Mouse (Mus musculus) kidney, adult 8-10 months (tissue): Measurements from ENCODE around the gene Cyp46a1.

Source experiments
- DNase-seq, 2 experiments: peaks; one replicate each; pipeline ENCODE4 v3.0.0; 2022

The Cyp46a1 gene

DNA sequence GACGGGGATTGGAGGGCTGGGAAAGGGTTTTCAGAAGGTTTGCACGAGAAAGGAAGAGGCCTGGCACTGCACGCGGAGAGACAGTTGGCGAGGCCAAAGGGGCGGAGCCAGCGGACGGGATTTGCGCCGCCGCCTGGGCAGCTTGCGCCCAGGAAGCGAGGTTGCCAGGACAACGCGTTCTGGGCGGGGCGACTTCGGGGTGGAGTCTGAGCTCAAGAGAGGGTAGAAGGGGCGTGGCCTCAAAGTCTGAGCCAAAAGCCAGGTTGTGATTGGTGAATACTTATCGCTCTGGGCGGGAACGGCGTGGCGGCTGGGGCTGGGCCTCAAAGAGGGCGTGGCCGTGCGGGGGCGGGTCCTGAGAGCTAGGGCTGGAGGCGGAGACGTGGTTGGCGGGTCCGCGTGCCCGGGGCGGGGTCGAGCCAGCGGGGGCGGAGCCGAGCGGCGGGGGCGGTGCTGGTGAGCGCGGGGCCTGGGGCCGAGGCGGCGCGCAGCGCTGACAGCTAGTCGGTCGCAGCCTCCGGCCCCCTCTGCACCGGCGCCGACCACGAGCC, at the start of gene Cyp46a1:
Cyp46a1 (plus strand) TSS at position 487 of the 551 bp plus-strand sequence.
- DNase-seq = peak; percentile 99 to 100

DNA sequence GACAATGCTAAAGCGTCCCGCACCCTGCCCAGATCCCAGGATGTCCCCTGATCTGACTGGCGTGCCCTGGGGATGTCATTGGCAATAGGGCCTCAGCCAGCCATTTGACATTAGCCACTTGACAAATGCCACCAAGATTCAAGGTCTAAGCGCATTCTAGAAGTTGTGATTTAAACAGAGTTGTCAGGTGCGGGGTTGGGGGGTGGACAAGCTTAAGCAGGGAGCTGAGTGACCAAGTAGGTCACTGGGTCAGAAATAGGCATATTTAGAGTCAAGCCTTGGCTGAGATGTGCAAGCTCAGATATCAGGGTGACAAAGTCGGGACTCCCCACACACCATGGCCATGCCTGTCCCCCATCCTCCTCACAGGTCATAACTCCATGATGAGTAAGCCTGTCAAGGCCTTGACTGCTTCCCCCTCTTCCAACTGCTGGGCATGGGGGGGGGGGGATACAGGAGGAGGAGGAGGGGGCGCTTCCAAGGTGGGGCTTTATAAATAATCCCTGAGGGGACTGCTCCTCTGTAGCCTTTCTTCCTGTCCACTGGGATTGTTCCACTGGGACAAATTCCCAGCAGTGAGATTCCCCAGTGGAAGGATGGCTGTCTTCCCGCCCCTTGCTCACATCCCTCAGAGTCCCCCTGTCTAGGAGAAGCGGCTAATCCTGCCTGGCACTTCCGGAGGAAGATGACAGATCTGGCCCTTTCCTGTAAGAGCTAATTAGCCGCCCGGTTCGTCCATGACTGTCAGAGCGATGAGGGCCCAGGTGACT, 49.5 kb upstream of the Cyp46a1 start:
- DNase-seq = no peak

DNA sequence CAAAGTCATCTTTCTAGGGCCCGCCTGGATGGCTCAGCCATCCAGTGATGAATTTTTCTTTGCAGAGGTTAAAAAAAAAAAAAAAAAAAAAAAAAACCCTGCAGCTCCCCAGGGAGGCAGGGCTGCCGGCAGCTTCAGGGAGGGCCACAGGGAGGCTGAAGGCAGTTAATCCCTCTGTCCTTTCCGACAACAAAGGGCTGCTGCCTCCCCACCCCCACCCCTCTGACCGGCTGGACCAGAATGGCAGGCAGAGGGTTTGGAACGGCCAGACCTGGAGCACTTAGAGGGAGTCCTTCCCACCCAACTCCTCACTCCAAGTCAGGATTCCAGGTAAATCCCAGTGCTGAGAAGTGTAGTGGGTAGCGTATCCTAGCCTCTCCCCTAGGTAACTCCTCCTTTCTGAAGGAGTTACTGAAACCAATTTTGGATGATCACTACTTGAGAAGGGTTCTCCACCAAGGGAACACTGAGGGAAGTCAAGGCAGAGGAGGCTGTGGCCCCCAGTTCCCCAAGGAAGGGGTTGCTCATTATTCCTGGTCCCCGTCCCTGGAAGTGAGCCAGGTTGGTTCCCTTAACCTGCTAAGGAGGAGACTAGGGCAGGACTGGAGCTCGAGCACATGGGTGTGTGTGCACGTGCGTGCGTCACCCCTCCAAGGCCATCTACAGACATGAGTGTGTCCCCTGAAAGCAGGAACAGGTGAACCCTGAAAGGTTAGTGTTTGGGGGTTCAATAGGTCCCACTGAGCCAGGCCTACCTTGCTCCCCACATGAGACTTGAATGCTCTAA, 48.8 kb upstream of the Cyp46a1 start:
- DNase-seq = no peak

DNA sequence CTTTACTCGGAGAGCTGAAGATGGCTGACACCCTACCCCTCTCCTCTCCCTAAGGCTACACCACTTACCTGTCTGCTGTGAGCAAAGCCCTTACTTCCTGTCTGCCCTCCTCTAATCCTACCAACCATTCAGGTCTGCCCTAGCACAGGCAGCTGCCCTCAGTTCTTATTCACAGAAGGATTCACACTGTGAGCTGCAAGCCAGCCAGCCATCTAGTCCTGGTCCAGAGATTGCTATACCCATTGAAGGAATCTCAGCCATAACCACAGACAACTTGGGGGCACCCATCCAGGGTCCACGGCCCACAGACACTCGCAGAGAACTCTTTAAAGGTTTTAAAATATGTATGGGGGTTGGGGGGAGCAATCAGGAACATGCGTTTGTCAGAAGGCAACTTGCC, 47.8 kb upstream of the Cyp46a1 start:
- no peak for DNase-seq

DNA sequence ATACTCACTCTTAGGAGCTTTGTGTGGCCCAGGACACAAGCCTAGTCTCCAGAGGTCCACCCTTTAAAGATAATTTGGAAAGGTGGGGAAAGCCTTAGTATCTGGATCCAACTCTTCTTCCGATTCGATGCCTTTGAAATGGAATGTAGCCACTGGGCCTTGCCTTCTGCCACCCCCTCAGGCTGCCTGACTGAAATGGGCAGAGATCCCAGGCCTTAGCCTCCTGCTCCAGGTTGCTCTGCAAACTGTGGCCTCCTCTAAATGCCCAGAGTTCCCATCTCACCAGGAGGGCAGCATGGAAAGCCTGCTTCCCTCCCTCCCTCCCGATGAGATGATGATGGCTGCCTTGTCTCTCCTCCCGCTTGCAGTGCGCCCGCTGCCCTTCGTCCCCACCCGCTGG, 47.2 kb upstream of the Cyp46a1 start:
- DNase-seq = no peak

DNA sequence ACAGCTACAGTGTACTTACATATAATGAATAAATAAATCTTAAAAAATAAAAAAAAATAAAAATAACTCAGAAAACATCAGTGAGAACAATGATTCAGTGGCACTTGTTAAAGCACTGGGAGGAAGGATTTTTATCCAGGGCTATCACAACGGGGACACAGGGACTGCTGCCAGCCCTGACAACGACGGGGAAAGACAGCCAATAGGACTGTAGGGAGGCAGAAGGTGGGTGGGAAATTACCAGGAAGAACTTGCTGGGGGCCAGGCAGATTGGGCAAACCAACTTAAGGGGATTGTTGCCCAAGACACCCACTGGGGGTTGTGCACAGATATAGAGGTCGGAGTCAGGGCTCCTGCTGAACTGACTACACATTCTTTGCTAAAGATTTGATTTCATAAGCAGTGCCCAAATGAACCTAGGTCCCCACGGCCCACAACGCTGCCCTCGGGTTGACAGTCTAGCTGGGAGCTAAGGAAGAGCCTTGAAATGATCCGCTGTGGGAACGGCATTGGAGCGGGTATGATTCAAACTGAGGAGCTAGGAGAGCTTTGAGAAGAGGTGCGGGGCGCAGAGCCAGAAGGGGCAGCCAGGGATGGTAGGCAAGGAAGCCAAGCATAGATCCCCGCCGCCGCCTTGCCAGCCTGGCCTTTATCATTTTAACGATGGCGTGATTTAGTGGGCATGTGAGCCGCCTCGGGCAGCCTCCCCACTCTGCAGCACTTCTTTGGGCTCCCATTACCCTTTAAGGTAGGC, 45.9 kb upstream of the Cyp46a1 start:
- DNase-seq = no peak

DNA sequence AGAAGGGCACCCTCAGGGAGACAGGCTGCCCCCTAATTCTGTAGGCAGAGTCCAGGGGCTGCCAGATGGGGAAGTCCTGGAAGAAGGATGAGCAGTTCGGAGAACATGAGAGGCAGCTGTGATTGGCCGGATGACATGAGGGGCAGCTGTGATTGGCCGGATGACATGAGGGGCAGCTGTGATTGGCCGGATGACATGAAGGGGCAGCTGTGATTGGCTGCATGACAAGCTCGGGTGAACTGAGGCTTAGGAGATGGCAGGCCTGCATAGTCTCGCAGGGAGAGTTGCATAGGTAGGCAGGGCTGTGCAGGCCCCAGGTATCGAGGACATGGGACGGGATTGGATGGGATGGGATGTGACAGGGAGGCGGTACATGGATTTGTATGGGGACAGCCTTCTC, 41.8 kb upstream of the Cyp46a1 start:
- DNase-seq = no peak

DNA sequence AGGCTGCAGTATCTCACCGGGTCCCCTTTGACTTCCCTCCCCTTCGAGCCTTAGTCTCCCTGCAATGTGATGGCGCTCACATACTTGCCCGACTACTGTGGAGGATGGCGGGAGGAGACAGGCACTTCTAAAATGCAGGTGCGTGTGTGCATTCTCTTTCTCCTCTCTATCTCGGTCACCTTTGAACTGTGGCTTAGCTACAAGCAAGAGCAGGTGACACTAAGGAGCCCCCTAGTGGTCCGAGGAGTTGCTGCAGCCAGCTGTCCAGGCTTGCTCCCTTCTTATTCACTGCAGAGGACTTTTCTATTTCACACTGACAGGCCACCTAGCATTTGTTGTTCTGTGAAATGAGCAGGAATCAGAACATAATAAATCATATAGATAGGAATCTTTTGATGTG, 41.2 kb upstream of the Cyp46a1 start:
- DNase-seq = peak; percentile 65 to 84

DNA sequence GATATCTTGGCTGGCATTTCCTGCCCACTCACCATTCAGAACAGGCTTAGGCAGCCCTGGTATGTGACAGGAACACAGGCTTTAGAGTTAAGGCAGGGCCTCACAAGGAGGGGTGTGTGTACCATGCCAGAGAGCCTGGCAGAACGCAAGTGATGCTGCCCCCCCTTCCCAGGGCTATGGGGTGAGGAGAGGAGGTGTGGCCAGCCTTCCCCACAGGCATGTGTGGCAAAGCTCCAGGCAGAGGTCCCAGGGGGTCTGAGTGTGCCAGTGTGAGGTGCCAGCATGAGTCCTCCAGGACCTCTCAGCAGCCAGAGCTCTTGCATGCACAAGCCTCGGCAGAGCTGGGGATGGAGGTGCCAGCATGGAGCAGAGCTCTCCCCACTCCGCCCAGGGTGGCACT, 39.6 kb upstream of the Cyp46a1 start:
- DNase-seq = no peak

DNA sequence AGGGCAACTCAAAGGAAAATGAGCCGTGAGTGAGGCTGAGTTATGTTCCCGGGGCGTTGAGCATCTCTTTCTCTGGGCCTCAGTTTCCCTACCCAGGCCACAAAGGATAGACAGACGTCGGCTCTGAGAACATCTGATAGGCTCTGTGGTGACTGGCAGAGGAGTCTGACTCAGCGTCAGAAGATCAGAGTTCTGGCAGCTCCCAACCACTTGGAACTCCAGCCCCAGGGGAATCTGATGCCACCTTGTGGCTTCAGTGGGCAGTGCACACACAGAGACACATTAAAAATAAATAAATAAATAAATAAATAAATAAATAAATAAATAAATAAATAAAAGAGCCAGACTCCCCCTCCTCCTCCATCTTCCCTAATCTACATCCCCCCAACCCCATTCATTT, 37.1 kb upstream of the Cyp46a1 start:
- no peak for DNase-seq

DNA sequence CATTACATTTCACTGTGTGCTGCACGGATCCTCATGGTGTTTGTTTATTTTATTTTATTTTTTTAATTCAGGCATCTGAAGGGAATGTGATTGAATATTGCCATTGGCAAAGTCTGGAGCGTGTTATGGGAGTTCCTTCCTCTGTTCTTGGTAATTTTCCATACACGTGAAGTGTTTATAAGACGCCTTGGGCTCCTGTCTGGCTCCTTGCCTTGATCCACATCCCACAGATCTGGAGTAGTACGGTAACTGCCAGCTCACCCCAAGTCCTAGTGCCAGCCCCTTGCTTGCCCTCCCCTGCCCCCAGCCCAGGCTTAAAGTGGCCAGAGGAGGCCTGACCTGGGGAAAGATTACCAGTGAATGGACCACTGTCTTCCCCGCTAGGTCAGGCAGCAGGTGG, 33.2 kb upstream of the Cyp46a1 start:
- no peak for DNase-seq

DNA sequence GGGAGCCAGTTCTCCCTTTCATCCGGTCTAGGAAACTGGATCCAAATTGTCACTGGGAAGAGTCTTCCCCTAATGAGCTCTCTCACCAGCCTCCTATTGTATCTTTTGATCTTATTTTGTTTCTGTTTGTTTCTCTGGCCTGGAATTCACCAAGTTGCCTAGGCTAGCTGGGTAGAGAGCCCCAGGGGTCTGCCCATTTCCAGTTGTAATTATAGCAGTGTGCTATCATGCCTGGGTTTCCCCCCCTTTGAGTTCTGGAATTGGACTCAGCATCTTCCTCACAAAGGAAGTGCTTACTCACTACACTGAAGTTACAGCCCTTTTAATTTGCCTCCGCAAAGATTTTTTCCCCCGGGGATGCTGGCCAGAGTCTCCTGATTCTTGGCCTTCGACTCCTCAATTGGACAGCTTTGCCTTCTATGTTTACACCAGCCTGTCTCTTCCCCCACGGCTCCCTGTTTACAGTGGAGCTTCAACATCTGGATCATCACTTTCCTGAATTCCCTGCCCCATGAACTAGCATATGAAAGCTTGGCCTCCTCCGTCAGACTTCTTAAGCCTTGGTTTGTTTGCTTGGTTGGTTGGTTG, 30.3 kb upstream of the Cyp46a1 start:
- no peak for DNase-seq

DNA sequence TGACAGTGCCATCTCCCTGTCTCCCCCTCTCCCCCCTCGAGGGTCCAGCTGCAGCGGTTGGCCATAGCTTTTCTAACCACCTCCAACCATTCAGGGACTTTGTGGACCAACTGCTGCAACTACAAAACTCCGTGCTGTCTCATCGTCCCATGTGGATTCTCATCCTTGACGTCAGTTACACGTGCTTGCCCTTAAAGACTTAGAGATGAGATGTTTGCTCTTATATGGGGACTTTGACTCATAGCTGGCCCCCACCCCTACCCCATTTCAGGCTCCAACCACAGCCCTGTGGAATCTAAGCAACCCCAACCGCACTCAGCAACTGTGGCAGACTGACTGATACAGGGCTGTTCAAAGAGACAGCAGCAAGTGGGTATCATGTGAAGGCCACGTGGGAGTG, 29.0 kb upstream of the Cyp46a1 start:
- DNase-seq = no peak

DNA sequence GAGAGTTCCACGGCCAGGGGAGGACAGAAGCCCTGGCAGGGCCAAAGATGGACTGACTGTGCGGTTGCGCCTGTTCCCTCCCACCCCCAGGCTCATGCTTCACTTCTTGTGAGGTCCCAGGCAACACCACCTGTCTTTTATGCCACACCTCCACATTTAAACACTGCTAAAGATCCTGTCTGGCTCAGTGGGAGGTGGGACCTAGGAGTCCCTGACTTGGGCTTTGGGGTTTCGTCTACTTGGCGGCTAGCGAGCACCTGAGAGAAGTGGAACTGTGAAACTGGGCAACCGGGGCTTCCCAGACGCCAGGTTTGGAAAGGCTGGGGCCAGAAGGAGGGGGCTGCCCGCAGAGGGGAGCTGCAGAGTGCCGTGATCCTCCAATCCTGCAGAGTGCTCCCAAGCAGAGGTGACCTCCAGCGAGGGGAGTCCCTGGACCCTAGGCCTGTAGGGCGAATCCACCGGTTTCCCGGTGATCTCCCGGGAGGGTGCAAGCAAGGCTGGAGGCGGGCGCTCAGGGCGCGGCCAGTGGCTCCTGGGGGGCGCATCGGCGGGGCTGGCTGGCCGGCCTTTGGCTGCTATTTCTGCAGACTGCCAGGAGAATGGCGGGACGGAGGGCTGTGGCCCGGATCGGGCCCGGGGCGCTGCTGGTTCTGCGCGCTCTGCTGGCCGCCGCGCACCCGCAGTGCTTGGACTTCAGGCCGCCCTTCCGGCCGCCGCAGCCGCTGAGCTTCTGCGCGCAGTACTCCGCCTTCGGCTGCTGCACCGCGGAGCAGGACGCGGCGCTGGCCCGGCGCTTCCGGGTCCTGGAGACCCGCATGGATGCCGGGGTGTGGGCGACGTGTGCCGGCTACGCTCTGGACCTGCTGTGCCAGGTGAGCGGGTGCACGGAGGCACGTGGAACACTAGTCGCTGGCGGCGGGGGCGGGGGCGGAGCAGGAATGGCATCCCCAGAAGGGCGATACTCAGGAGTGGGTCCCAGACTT, 28.1 kb upstream of the Cyp46a1 start, which contains the start of gene Hhipl1:
Hhipl1 (plus strand) TSS at position 459 of the 983 bp plus-strand sequence.
- peak in 1 of 2 experiments; percentile 21 for DNase-seq

DNA sequence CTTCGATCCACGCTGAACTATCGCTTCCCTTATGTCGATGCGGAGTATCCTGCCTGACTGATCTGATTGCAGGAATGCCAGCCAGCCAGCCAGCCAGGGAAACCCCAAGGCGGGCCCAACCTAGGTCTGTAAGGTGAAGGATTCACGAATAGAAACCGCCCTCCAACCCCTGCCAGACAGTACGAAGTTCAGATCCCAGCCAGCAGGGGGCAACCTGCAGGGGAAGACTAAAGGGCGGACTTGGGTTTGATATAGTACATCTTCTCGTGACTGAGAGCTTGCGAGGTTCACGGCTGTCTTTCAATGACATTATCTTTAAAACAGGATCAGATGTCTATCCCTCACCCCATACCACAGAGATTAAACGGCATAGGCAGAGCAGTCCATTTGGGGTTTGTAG, 26.6 kb upstream of the Cyp46a1 start:
- peak; percentile 25 to 45 for DNase-seq

DNA sequence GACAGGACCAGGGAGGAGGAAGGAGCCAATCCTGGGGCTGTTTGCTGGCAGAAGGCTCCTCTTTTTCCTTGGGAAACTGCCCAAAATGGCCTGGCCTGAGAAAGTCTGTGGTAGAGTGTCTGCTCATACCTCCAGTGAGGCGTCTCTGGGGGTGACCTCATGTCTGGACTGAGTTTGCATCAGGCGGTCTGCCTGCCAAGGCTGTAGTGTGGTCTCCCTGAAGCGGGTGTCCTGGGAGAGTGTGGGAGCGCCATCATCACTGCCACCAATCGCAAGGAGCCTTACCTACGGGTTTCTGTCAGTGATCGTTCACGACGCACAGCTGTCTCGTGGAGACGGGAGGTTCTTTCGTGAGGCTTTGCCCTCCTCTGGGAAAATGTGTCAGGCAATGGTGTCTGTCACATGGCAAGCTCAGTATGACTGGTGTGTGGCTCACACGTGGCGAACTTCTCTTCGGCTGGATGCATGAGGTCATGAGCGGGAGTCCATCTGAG, 25.8 kb upstream of the Cyp46a1 start:
- DNase-seq = no peak

DNA sequence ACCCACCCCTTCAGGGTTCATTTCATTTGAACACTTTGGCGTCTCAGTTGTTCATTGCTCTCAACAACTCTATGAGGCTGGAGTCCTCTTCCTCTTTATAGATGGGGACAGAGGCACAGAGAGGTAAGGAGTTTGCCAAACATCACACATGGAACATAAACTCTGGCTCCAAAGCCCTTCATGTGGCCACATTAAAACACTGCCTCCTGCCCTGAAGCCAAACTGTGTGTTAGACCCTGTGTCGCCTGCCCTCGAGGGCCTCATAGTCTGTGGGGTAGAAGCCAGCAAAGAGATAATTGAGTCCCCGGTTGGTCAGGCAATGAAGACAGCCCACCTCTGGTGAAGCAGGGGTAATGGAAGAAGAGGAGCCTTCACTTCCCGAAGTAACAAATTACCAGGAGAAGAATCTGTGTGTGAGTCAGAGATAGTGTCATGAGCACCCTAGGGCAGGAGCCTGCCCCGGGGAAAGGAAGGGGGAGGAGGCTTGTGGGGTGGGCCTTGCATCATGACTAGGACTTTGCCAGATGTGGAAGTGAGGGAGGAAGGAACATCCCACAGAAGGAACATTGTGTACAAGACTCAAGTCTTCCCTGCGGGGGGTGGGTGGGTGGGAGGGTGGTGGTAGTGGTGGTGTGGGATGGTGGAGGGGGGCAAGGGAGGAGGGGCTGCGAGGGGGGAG, 24.9 kb upstream of the Cyp46a1 start:
- no peak for DNase-seq

DNA sequence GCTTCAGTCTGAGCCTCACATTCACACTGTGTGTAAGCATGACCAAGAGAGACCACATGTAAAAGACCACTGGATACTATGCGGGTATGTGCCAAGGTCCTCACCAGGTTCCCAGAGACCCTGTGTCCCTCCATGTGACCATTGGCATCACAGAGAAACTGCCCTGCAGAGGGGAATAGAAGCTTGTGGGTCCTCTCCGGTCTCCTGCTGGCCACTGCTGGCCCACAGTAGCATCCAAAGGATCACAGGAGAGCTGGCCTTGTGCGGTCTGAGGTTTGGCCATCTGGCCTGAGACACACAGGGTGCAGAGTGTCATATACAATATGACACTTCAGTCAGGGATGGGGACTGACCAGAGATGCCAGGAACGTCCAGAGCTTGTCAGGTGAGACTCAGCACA, 24.1 kb upstream of the Cyp46a1 start:
- DNase-seq = no peak

DNA sequence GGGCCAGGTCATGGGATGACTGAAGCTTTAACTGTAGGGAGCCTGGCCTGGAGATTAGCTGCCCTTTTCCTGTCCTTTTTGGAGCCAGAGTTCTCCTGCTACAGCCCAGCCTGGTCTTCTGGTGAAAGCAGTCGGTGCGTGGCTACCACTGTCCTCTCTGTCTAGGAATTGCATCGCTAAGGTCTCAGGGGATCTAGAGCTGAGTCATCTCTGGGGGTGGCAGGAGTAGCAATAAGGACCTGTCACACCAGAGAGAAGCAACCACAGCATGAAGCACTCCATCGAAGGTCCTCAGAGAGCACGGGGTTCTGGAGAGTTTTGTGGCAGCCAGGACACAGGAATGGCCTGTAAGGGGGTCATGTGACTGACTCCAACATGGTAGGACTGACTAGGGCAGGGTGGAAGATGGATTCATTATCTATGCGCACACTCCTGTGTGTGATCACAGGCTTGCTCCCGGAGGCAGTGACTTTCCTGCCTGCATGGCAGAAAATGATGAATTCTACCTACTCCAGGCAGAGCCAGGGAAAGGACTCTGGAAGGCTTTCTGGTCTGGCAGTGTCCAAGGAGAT, 23.6 kb upstream of the Cyp46a1 start:
- no peak for DNase-seq

DNA sequence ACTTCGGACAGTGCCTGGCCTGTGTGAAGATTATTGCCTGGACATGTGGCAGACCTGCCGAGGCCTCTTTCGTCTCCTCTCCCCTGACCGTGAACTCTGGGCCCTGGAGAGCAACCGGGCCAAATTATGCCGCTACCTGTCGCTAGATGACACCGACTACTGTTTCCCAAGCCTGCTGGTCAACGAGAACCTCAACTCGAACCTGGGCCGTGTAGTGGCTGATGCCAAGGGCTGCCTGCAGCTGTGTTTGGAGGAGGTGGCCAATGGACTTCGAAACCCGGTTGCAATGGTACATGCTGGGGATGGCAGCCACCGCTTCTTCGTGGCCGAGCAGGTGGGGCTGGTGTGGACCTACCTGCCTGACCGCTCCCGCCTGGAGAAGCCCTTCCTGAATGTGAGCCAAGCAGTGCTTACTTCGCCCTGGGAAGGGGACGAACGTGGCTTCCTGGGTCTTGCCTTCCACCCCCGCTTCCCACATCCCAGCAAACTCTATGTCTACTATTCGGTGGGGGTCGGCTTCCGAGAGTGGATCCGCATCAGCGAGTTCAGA, 22.4 kb upstream of the Cyp46a1 start:
- no peak for DNase-seq
